Mouse (Mus musculus) CD4-positive, CD25-positive, alpha-beta regulatory T cell, adult 2 months (primary cell): Measurements from ENCODE around the gene Trim44.
A peak's percentile ranks its signal among the peaks of the same experiment; 100 is the strongest.

Experiments
- DNase-seq: peaks from one replicate; pipeline ENCODE4 v3.0.0-alpha.2; 2012; ENCODE audit warnings: low read depth, low spot score

Trim44 gene

DNA sequence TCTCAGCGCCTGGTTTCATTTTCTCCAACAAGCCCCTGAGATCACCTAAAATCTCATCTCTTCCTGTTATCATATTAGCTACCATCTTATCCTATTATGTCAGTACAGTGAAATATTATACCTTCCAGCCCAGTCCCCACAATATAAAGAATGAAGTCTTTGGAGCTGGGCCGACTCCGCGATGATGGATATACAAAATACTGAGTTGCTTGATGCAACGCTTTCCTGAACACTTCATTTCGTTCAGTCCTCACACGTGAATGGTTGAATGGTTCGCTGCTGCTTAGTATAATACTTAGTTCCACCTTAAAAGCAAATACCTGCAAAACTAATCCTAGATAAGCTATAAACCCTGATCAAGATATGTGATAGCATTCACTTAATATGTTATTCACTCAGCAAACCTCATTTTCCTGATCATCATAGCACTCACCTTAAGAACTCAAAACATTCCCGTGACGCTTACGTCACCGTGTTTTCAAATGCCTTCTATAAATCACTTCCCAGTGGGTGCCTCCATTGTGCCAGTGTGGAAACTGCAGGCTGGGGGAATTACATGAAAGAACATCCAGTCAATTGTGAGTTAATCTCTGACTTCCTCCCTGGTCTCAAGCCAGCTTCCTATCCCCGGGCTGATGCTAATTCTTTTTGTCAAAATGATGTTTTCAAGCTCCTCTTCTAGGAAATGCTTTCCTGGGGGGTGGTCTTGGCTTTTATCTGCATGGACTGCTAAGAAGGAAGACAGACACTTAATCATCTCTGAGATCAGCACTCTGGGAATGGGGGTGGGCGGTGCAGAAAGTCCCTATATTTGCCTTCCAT is at the start of gene Trim44:
Trim44 (minus strand) TSS at position 466 of the 822 bp plus-strand sequence.
- DNase-seq = no peak

DNA sequence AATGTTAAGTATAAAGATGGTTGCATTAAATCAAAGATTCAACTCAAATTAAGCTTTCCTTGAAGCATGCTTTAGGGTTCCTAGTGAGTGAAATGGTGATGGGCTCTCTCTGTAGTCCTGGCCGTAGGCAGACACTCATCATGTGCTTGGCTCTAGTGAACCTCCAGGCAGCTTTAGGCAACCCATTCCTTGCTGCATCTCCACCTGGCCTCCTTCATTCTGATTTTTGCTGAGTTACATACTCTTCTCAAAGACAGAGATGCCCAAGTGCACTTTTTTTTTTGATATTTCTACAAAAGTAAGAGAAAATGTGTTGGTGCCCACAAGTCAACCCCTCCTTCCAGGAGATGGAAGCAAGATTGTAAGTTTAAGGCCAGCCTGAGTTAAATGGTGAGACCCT is 47.5 kb upstream of the Trim44 start:
- DNase-seq = no peak

DNA sequence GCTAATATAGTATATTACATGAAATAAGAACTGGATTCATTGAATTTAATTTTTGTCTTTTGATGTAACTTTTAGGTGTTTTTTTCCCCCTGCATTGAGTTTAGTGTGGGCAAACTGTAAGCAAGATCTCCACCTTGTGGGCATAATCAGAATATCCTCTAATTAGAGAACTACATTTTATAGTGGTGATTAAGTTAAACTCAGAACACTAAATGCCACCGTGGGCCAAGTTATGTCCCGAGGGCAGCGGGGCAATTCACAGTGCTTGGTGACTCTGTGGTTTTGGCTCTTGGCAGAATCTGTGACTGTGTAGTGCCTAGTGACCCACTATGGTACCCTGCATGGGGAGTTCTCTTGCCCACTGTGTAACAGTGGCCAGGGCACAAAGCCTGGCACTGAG is 45.8 kb upstream of the Trim44 start:
- DNase-seq = peak; percentile 64

DNA sequence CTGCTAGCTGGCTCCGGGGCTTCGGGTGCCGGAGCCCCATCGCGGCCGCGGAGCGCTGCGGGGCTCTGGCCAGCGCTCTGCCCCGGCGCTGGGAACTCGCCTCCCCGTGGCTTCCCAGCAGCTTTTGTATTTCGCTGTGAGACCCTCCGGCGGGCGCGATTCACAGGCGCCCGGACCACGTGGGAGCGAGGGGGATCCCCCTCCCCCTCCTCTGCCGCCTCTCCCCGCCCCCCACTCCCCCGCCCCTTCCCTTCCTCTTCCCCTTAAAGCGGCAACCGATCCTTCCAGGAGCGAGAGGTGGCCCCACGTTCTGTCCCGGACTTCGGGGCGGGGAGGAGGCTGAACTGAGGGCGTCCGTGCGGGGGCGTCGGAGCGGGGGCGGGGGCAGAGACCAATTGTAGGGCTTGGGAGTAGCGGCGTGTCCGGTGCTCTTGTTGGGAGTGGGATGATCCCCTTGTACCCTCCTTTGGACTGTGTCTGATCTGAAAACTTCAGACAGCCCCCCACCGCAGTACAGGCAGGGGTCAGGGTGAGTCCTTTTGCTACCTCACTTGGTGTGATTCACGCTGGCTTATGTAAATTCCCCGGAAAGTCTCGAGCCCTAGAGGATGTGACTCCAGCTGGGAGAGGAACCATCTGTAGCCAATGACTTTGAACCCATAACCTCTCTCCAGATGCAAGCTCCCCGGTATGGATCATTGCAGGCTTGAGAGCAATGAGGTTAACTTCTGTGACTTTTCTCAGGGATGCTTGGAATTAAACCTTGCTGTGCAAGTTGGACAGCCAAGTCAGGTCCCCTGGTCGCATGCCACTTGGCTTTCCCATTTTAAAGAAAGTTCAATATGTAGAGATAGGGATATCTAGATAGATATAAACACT is 44.3 kb upstream of the Trim44 start, which contains the start of gene Fjx1:
Fjx1 (minus strand) TSS at position 829 of the 879 bp plus-strand sequence.
- DNase-seq = peak; percentile 19

DNA sequence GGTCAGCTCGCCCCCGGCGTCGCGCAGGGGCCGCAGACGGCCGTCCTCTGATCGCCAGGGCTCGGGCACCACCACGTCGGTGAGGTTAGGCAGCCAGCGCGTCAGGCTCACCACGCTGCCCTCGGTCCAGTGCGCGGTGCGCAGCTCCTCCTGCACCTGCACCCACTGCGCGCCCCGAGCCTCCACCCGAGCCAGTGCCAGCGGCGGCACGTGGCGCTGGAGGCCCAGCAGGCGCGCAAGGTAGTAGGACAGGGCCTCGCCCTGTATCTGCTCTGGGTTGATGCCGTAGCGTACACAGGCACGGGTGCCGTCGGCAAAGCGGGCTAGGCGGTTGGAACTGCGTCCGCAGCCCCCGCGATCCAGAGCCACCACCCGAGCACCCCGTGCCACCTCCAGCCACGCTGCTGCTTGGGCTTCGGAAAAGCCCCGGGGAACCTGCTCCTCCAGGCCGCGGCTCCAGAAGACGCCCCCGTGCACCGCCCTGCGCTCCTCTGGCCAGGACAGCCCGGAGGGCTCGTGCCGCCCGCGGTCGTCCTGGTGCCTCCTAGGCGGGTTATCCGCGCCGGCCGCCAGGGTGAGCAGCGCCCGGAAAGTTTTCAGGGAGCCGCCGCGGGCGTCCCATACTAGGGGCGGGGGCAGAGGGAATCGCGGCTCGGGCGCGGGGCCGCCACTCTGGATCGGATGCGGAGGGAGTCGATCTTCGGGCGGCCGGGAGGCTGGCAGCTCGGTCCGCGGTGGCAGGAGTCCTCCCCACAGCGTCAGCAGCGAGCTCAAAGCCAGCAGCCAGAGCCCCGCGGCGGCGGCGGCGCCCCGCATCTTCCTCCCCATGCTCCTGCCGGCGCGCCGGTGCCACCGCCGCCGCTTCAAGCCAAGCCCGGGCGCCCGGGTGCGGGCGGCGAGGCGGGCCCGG is 43.4 kb upstream of the Trim44 start:
- peak; percentile 36 for DNase-seq

- peak; percentile 30 for DNase-seq
These were observed 42.7 kb upstream of the Trim44 start for GRCm38 (mm10) chr2:102450248-102450760.

DNA sequence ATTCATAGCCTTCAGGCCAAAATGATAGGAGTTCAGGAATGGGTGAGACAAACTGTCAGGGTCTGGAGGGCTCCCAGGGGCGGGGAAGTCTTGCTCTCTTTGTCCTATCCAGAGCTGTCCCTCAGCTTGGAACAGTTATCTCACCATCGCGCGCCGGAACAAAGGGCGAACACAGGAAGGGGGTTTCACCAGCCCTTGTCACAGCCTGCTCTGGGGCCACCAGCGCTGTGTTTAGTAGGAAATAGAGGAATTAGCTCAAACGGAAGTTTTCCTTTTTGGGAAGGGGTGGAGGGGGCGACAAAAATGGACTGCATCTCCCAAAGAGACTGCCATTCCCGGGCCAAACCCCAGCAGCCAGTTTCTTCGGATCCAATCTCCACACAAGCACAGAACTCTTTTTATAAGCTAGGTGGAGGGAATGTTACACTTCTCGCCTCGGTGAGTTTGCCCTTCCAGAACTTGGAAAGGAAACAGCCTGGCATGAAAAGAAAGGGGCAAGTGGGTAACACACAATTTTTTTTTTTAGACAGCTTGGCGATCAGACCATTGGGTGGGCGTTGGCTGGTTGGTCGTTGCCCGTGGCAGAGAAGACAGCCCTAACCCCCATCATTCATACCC is 42.1 kb upstream of the Trim44 start:
- no peak for DNase-seq

DNA sequence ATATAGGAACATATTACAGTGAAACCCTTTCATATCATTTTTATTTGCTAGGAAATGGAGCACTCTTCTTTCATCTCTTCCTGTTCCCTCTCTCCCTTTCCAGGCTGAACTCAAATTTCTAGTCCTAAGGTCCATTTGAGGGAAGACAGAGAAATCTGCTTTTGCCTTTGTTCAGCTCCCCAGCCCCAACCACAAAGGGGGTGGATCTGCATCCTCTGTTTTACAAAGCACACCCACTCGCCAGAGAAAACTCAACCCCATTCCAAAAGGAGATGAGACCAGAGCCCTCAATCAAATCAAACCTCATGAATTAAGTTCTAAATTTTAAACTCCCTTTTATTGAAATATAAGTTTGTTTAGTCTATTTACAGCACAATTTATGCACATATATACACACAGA is 41.4 kb upstream of the Trim44 start:
- DNase-seq = no peak

GRCm38 (mm10) chr2:102447831-102448230 is 40.2 kb upstream of the Trim44 start:
- no peak for DNase-seq

GRCm38 (mm10) chr2:102446851-102447250 is 39.2 kb upstream of the Trim44 start:
- DNase-seq = no peak

DNA sequence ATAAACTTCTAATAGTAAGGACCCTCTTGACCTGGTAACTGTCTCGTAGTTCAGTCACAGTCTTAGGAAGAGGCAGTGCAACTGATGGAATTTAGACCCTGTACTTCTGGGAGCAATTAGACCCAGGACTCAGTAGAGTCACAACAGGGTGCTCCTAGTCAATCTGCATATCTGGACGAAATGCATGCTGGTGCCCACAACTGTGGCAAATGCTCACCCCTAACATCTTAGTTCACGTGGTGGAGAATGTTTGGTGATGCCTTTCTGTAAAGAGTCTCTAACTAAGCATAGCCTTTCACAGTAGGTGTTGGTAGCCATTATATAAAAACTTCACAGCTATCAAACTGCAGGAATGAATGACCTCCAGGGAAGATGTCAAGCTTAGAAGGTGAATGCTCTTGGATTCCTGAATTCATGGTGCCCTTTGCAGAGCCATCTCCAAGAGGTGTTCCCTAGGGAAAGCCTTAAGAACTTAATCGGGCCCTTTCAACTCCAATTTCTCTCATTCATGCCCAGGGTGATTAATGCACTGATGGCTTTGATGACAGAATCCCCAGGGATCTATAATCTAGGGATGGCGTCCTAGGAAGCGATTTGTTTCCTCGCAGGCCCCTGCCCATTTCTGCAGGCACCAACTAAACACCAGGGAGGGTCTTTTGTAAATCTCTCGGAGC is 29.9 kb upstream of the Trim44 start:
- no peak for DNase-seq

GRCm38 (mm10) chr2:102433879-102434278 is 26.3 kb upstream of the Trim44 start:
- DNase-seq = no peak

DNA sequence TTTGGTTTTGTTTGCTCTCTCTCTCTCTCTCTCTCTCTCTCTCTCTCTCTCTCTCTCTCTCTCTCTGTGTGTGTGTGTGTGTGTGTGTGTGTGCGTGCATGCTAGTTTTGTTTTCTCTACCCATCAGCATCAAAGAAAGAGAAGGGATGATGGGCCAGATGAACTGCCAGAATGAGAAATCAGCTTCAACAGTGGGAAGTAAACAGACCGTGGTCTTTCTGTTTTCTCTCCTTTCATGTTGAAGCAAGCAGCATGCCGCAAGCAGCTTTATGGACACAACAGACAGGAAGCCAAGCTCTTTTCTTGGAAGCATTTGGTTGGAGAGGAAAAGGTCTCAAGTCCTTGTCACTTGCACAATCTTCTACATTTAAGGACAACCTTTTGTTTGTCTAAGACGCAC is 23.5 kb upstream of the Trim44 start:
- no peak for DNase-seq

DNA sequence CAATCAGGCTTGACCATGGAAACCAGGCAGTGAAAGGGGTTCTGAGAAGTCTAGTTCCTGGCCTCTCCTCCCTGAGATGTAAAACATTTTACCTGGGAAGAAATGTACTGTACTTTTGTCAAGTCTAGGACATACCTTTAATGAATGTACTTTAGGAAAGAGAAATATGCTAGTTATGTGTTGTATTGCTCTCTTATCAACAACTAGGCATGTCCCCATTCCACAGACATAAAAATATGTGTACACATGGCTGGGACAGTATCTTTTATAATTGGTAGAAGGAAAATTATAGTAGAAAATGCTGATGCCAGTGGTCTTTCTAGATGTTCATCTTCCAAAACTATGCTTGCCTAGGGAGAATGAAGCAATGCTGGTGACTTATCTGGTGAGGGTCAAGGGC is 20.3 kb upstream of the Trim44 start:
- no peak for DNase-seq

DNA sequence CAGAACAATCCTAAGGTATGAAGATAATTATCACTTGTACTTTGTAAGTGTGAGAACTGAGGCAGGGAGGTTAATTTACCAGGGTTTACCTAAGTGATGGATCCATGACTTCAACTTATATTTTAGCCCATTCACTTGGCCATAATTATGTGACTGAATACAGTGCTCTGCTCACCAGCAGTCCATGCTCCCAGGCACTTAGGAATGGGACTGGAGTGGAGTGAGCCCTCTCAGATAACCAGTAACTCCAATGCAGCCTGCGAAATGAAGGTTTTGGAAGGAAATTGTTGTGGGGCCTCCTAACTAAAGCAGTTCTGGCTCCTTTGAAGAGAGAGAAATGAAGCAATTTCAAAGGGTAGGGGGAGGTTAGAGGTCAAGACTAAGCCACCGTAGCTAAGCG is 18.8 kb upstream of the Trim44 start:
- no peak for DNase-seq

DNA sequence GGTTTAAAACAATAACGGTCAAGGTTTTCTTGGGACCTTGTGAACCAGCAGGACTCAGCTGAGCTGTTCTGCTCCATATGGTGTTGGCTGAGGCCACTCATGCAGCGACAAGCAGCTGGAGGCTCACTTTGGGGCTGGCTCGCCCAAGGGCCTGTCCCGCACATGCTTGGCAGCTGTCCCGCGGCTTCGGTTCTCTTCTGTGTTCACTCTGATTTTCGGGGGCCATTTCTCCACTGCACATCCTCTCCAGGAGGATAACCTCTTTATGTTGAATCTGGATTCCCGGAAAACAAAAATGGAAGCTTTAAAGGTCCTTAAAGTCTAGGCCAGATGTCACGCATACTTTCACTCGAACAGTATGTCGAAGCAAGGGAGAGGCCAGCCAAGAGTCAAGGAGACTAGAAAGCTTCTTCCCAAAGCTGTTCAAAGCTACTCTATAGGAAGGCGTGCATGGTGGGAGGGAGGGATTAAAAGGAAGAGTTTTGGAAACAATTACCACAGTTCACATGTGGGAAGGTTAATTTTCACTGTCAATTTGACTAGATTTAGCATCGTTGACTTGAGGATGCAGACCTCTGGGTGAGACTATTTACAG is 8.6 kb upstream of the Trim44 start:
- no peak for DNase-seq

GRCm38 (mm10) chr2:102412738-102413137 is 5.1 kb upstream of the Trim44 start:
- DNase-seq = no peak

DNA sequence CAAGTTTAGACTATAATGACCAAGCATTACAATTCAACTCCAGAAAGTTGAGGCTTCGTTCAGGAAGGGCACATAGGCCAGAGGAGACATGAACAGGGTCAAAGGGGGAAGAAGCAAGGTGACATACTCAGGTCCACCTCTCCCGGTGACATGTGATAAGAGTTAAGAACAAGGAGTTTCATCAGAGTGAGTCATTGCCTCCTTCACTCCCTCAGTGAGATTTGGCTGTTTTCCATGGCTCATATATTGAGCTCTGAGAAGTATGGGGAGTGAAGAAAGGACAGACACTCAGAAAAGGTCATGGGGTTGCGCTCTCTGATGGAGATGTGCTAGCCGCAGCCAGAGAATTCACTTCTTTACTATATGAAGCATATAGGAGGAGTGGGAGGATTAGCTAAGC is 3.0 kb upstream of the Trim44 start:
- DNase-seq = no peak

- no peak for DNase-seq
These were observed 2.1 kb upstream of the Trim44 start for GRCm38 (mm10) chr2:102409741-102410140.
